19 mouse cellular contexts compared by ENCODE assay signal in genomic region chr1:78611039-78611438, GRCm38 (mm10). TPM values are rescaled to one million over a fixed set of nuclear protein-coding genes. Genes with fewer than 3 reads are reported as not detected.
DNase-seq lines count a peak whose midpoint lies in the region; ATAC-seq lines count a peak whose summit lies in the region.
"Had no signal": no experiment of that assay in that cellular context is flagged by ENCODE, and none has a peak within 500 bp of the region (broad histone marks: within the 10 kb centered on the region; RNA-seq: fewer than 3 reads in every experiment).

No protein-coding gene starts in this region.

- H3K9ac ChIP-seq in midbrain, embryonic 11.5 days (ENCODE audit: low read length): no peak overlapping the region
- H3K9ac ChIP-seq in midbrain, embryonic 16.5 days (ENCODE audit: low read depth, low read length): no peak overlapping the region
- H3K9ac ChIP-seq in heart, embryonic 15.5 days: no peak overlapping the region
- H3K9ac ChIP-seq: embryonic facial prominence, embryonic 13.5 days; forebrain, embryonic 15.5 days; limb, embryonic 12.5 days; liver, embryonic 14.5 days; lung, embryonic 15.5 days had no signal

- no peak overlapping the region for H3K4me3 ChIP-seq in heart, embryonic 10.5 days
- no peak overlapping the region for H3K4me3 ChIP-seq in midbrain, embryonic 11.5 days (ENCODE audit: low read depth, low read length)
- H3K4me3 ChIP-seq in midbrain, embryonic 16.5 days (ENCODE audit: low read depth, low read length): no peak overlapping the region
- no peak overlapping the region for H3K4me3 ChIP-seq in heart, embryonic 15.5 days
- H3K4me3 ChIP-seq: embryonic facial prominence, embryonic 13.5 days; forebrain, embryonic 15.5 days; limb, embryonic 12.5 days; lung, embryonic 15.5 days; midbrain, embryonic 10.5 days had no signal

- ATAC-seq in midbrain, embryonic 11.5 days (ENCODE audit: low FRiP score): no peak
- ATAC-seq in midbrain, embryonic 16.5 days: no peak
- no peak for ATAC-seq in heart, embryonic 15.5 days (replicated peaks; ENCODE audit: insufficient number of reproducible peaks, insufficient read depth, low FRiP score, low read depth)
- ATAC-seq: forebrain, embryonic 15.5 days; Patski had no signal

- no peaks in the 10 kb centered on the region for H3K36me3 ChIP-seq in heart, embryonic 10.5 days
- no peaks in the 10 kb centered on the region for H3K36me3 ChIP-seq in midbrain, embryonic 11.5 days (ENCODE audit: control insufficient read depth, insufficient read depth, low read length)
- no peaks in the 10 kb centered on the region for H3K36me3 ChIP-seq in midbrain, embryonic 16.5 days (ENCODE audit: control insufficient read depth, insufficient read depth, low read length)
- H3K36me3 ChIP-seq in heart, embryonic 15.5 days: no peaks in the 10 kb centered on the region
- H3K36me3 ChIP-seq: embryonic facial prominence, embryonic 13.5 days; forebrain, embryonic 15.5 days; limb, embryonic 12.5 days; lung, embryonic 15.5 days; midbrain, embryonic 10.5 days had no signal

- no peaks in the 10 kb centered on the region for H3K27me3 ChIP-seq in heart, embryonic 10.5 days (ENCODE audit: insufficient read depth, poor library complexity, severe bottlenecking)
- no peaks in the 10 kb centered on the region for H3K27me3 ChIP-seq in midbrain, embryonic 11.5 days (ENCODE audit: control insufficient read depth, insufficient read depth, low read length)
- no peaks in the 10 kb centered on the region for H3K27me3 ChIP-seq in midbrain, embryonic 16.5 days (ENCODE audit: control insufficient read depth, insufficient read depth, low read depth, low read length)
- H3K27me3 ChIP-seq in heart, embryonic 15.5 days: no peaks in the 10 kb centered on the region
- H3K27me3 ChIP-seq: embryonic facial prominence, embryonic 13.5 days; forebrain, embryonic 15.5 days; limb, embryonic 12.5 days; lung, embryonic 15.5 days; Patski had no signal

- no peaks in the 10 kb centered on the region for H3K9me3 ChIP-seq in heart, embryonic 10.5 days
- no peaks in the 10 kb centered on the region for H3K9me3 ChIP-seq in midbrain, embryonic 11.5 days (ENCODE audit: control insufficient read depth, low read length)
- no peaks in the 10 kb centered on the region for H3K9me3 ChIP-seq in midbrain, embryonic 16.5 days (replicated peaks; ENCODE audit: control insufficient read depth, low read length, poor library complexity, severe bottlenecking)
- H3K9me3 ChIP-seq in heart, embryonic 15.5 days (replicated peaks): no peaks in the 10 kb centered on the region
- H3K9me3 ChIP-seq: embryonic facial prominence, embryonic 13.5 days; forebrain, embryonic 15.5 days; limb, embryonic 12.5 days; lung, embryonic 15.5 days; midbrain, embryonic 10.5 days had no signal

- DNase-seq in heart, embryonic 10.5 days (ENCODE audit: low spot score): no peak
- no peak for DNase-seq in heart, postnatal 36 days
- peak; percentile 33 for DNase-seq in midbrain, embryonic 11.5 days (ENCODE audit: low spot score, missing footprints)
- DNase-seq in lung, postnatal 36 days: no peak
- DNase-seq in neural tube, embryonic 10.5 days (ENCODE audit: extremely low spot score, low spot score): no peak
- DNase-seq: adrenal gland, adult 8-10 months; cerebellum, adult 9-11 months; kidney, adult 9 months; thymus, postnatal 25 days had no signal

- intact Hi-C loops in heart, postnatal 36 days (cut with DNase I): no loop called here

- H3K27ac ChIP-seq in heart, embryonic 10.5 days: peak overlapping the region; percentile 52; the same call in 1 of the 2 replicates
- H3K27ac ChIP-seq in midbrain, embryonic 11.5 days (ENCODE audit: low read depth, low read length): no peak overlapping the region
- H3K27ac ChIP-seq in midbrain, embryonic 16.5 days (ENCODE audit: low read length): no peak overlapping the region
- peak overlapping the region; percentile 15; the same call in 1 of the 2 replicates for H3K27ac ChIP-seq in heart, embryonic 15.5 days
- H3K27ac ChIP-seq: embryonic facial prominence, embryonic 13.5 days; forebrain, embryonic 15.5 days; limb, embryonic 12.5 days; liver, embryonic 14.5 days; lung, embryonic 15.5 days; macrophage; midbrain, embryonic 10.5 days had no signal

- WGBS in heart, embryonic 10.5 days: 37% methylated on average over 4 of the region's 4 CpGs
- 80% methylated on average over 4 of the region's 4 CpGs for WGBS in midbrain, embryonic 11.5 days
- 77% methylated on average over 4 of the region's 4 CpGs for WGBS in midbrain, embryonic 16.5 days
- 28% methylated on average over 4 of the region's 4 CpGs for WGBS in heart, embryonic 15.5 days

- peaks cover 34% of the 10 kb centered on the region for H3K4me1 ChIP-seq in heart, embryonic 10.5 days
- no peaks in the 10 kb centered on the region; the same call in 1 of the 2 replicates for H3K4me1 ChIP-seq in midbrain, embryonic 11.5 days (ENCODE audit: control insufficient read depth, insufficient read depth, low read length)
- H3K4me1 ChIP-seq in midbrain, embryonic 16.5 days (ENCODE audit: control insufficient read depth, insufficient read depth, low read length): no peaks in the 10 kb centered on the region
- H3K4me1 ChIP-seq in heart, embryonic 15.5 days (replicated peaks): peaks cover 14% of the 10 kb centered on the region
- H3K4me1 ChIP-seq: forebrain, embryonic 15.5 days; midbrain, embryonic 10.5 days had no signal

- no peak overlapping the region for H3K4me2 ChIP-seq in midbrain, embryonic 11.5 days
- H3K4me2 ChIP-seq in midbrain, embryonic 16.5 days (ENCODE audit: low read length): no peak overlapping the region
- no peak overlapping the region for H3K4me2 ChIP-seq in heart, embryonic 15.5 days
- H3K4me2 ChIP-seq: embryonic facial prominence, embryonic 13.5 days; forebrain, embryonic 15.5 days; limb, embryonic 12.5 days; lung, embryonic 15.5 days had no signal

RNA-seq across cellular contexts. Expression of gene Acsl3, which starts 46.6 kb away (rescaled TPM):
- 56.7 and 61.8 TPM in 2 replicates for polyA plus RNA-seq in heart, embryonic 10.5 days (2016; fragmentation: Nextera tagmentation; extraction: Ambion mirVana)
- 1 to 10 TPM; 4.3 to 5.4 TPM for total RNA-seq in heart, postnatal 36 days (2021)
- polyA plus RNA-seq in midbrain, embryonic 11.5 days (2014; fragmentation: Nextera tagmentation; extraction: Ambion mirVana): 97.9 and 109 TPM in 2 replicates
- 111 and 120 TPM in 2 replicates for polyA plus RNA-seq in midbrain, embryonic 16.5 days (2015; fragmentation: Nextera tagmentation; extraction: Ambion mirVana)
- 72.2 and 75.6 TPM in 2 replicates for polyA plus RNA-seq in heart, embryonic 15.5 days (2015; fragmentation: Nextera tagmentation; extraction: Ambion mirVana)

RNA-seq across cellular contexts. Expression of gene Utp14b, which starts 46.8 kb away (rescaled TPM):
- 2.7 and 3.1 TPM in 2 replicates for polyA plus RNA-seq in heart, embryonic 10.5 days (2016; fragmentation: Nextera tagmentation; extraction: Ambion mirVana)
- total RNA-seq in heart, postnatal 36 days (2021): 1 to 10 TPM in 1 of 2 experiments, under 1 TPM in 1; 0.98 to 1.1 TPM
- polyA plus RNA-seq in midbrain, embryonic 11.5 days (2014; fragmentation: Nextera tagmentation; extraction: Ambion mirVana): 5.3 and 6.0 TPM in 2 replicates
- polyA plus RNA-seq in midbrain, embryonic 16.5 days (2015; fragmentation: Nextera tagmentation; extraction: Ambion mirVana): 1.6 and 1.8 TPM in 2 replicates
- 1.8 and 2.1 TPM in 2 replicates for polyA plus RNA-seq in heart, embryonic 15.5 days (2015; fragmentation: Nextera tagmentation; extraction: Ambion mirVana)

Comparison
In these comparisons a context has a peak if more than half of its experiments do, and no peak if none do; other contexts are left out.
1. H3K27ac ChIP-seq: peak in heart, embryonic 10.5 days (single experiment) and heart, embryonic 15.5 days (single experiment); none in midbrain, embryonic 11.5 days (single experiment) and midbrain, embryonic 16.5 days (single experiment).